Mouse (Mus musculus) C2C12 (cell line): ENCODE results near the gene Nob1.

ENCODE experiments used
- CTCF ChIP-seq: IDR thresholded peaks from one replicate; pipeline ENCODE4 v1.5.1; 2011; ENCODE audit not compliant: control insufficient read depth, insufficient read depth, insufficient read length
- FOSL1 ChIP-seq: IDR thresholded peaks from one replicate; pipeline ENCODE4 v1.8.0; 2011; ENCODE audit warnings: mild to moderate bottlenecking, low read length; ENCODE audit not compliant: poor library complexity, insufficient read depth, severe bottlenecking
- MAX ChIP-seq: IDR thresholded peaks from one replicate; pipeline ENCODE4 v1.6.1; 2011; ENCODE audit warnings: mild to moderate bottlenecking, control low read depth
- MYOD1 ChIP-seq: IDR thresholded peaks from one replicate; pipeline ENCODE4 v1.6.1; 2011; ENCODE audit warnings: low read depth; ENCODE audit not compliant: control insufficient read depth, insufficient read length
- USF1 ChIP-seq: IDR thresholded peaks from one replicate; pipeline ENCODE4 v1.6.1; 2011; ENCODE audit warnings: low read depth, mild to moderate bottlenecking, control low read depth, moderate library complexity

DNA sequence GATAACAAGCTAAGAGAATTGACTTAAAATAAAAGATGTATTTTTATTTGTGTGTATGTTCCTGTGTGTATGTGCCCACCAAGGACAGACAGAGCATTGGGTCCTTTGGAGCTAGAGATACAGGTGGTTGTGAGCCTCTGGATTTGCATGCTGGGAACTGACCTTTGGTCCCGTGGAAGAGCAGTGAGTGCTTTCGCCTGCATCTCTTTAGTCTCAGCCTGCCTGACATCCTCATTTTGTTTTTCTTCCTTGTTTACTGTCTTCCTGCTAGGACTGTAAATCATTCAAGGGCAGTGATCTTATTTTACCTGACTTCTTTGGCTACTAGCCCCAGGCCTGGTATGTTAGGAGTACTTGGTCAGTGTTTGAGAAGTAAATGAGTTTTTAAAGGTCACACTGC, 12.9 kb upstream of the Nob1 start:
- TF ChIP-seq FOSL1 (no peak), USF1 (no peak), CTCF (no peak), MYOD1 (no peak), MAX (no peak)
